Mouse (Mus musculus) hematopoietic stem cell, adult 5-6 weeks (primary cell): ENCODE data around the gene Cryz. TPM values are rescaled to one million over a fixed set of nuclear protein-coding genes. Genes with fewer than 3 reads are reported as not detected.
"Not testable (repeated sequence)": the region's sequence is repeated elsewhere in the genome, so short reads cannot be mapped to it uniquely, and the experiment has no call there.

Source experiments
- ATAC-seq, 2 experiments: fragments of 125-278 bp in 1 of 2; replicated peaks in 1 of 2; 2 replicates each; pipeline ENCODE4 v1.8.0; 2016 to 2017; ENCODE audit warnings: inconsistent platforms in 2 of 2, mild to moderate bottlenecking in 2 of 2, moderate number of reproducible peaks in 2 of 2, low read depth in 1 of 2, moderate TSS enrichment in 1 of 2; ENCODE audit not compliant: low FRiP score in 2 of 2, poor library complexity in 2 of 2, severe bottlenecking in 2 of 2, insufficient read depth in 1 of 2, low TSS enrichment in 1 of 2
- total RNA-seq: library from RNA; stranded (forward); fragments of 172-1452, 232-1000 nt; gene quantifications from 2 replicates; pipeline ENCODE4 v1.2.3, GENCODE M21; 2017

The Cryz gene
- total RNA-seq, 1 experiment from 2014 or later, result 3.0 TPM

GRCm38 (mm10) chr3:154596934-154597554 is 533 bp downstream of the Cryz start, which contains the start of gene Tyw3:
Gene Tyw3 (minus strand): TSS chr3:154597104.
- ATAC-seq, result peak; percentile 93 to 96

- no peak for ATAC-seq
Observed at GRCm38 (mm10) chr3:154597561-154597960, 1.1 kb downstream of the Cryz start.

DNA sequence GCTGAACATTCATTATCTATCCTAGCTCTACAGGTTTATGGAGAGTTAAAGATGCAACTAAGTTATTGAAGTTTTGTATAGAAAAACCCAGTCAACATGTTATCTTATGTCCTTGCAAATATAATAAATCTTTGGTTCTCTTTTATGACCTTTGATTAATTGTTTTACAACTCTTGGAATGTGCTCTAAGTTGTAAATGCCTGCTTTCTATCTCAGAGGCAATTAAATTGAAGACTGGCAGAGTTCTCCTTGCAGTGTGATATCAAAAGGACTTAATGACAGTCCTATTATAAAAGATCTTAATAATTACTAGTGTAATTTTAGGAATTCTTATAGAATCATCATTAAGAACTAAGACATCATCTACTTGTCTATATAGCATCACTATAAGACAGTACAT is 5.6 kb downstream of the Cryz start:
- no peak for ATAC-seq

GRCm38 (mm10) chr3:154604871-154605270 is 8.4 kb downstream of the Cryz start:
- ATAC-seq, result no peak

DNA sequence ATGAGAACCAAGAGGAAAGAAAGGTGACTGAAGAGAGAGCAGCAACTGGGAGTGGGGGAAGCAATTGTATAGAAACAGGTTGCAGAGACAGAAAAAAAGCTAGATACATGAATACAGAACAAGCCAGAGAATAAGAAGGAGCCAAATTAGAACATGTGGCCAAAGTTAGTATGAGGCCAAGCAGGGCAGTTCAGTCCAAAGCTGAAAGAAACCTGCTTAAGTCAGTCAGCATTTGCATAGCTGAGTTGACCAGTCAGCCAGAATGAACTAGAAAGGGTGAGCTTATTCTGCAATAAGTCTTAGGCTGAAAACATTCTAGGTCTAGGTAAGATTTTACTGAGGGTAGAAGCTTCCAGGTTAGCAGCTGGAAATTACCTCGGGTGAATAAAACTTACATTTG is 11.4 kb downstream of the Cryz start:
- no peak for ATAC-seq

DNA sequence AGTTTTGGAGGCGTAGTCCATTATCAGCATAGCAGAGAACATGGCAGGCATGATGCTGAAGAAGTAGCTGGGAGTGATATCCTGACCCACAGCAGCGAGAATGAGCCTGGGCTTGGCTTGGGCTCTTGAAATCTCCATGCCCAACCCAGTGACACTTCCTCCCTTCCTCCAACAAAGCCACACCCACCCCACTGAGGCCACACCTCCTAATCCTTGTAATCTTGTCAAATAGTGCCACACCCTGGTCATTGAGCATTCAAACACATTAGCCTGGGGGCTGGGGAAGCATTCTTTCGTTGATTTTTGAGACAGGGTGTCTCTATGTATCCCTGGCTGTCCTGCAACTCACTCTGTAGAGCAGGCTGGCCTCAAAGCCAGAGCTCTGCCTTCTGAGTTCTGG is 15.4 kb downstream of the Cryz start:
- ATAC-seq, result no peak

DNA sequence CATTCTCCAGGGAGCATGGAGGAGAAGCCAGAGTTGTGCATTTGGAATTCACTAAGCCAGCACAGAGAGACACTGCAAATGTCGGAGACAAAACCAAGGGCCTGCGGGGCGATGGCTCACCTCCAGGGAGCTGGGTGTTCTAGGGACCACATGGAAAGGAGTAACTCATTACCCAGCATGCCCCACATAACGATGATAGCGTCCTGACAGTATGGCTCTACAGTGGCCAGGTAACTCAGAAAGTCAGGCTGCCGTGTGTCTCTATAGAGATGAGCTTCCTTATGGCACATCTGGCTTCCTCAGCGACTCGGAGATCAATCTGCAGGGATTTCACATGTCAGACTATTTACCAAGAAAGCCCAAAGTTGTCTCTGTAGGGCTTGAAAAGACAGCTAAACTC is 18.3 kb downstream of the Cryz start:
- ATAC-seq, result no peak

DNA sequence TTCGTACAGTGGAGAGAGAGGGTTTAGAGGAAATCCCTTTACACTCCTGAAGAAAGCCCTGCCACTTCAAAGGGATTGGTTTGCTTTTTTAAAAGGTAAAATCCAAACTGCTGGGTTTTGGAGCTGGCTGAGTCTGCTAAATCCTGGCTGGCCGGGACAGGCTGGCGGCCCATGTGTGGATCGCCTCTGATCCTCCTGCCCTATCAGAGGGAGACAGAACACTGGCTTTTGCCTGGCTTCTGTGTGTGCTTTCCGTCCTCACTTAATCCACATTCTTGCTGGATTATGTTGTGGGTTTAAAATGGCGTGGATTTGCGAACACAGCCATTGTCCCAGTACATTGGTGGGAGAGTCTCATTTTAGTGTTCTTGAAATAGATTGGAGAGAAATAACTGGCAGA is 18.8 kb downstream of the Cryz start:
- no peak for ATAC-seq

GRCm38 (mm10) chr3:154616106-154616505 is 19.6 kb downstream of the Cryz start:
- ATAC-seq, result no peak

- ATAC-seq, result 0 out of 4 replicates have a peak, but pooled peaks of 1 of the 2 experiments have one; percentile 25
Observed at GRCm38 (mm10) chr3:154628284-154628683, 31.8 kb downstream of the Cryz start.

DNA sequence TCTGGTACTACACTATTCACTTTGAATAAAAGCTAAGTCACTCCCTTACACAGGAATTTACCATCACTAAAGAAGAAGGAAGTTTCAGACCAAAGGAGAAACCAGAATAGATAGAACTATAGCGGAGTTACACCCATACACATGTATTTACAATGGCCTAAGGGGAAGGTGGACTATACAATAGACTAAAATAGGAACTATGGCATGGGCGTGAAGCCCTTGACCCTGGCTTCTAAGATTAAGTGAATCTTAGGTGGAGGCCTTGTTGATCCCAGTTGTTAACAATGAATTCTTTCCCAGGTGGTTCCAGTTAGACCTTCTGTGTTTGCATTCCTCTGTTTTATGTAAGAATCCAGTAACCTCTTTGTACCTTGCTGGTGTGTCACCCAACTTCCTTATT is 34.8 kb downstream of the Cryz start:
- ATAC-seq, result not testable (repeated sequence)

GRCm38 (mm10) chr3:154633091-154633490 is 36.6 kb downstream of the Cryz start:
- no peak for ATAC-seq

DNA sequence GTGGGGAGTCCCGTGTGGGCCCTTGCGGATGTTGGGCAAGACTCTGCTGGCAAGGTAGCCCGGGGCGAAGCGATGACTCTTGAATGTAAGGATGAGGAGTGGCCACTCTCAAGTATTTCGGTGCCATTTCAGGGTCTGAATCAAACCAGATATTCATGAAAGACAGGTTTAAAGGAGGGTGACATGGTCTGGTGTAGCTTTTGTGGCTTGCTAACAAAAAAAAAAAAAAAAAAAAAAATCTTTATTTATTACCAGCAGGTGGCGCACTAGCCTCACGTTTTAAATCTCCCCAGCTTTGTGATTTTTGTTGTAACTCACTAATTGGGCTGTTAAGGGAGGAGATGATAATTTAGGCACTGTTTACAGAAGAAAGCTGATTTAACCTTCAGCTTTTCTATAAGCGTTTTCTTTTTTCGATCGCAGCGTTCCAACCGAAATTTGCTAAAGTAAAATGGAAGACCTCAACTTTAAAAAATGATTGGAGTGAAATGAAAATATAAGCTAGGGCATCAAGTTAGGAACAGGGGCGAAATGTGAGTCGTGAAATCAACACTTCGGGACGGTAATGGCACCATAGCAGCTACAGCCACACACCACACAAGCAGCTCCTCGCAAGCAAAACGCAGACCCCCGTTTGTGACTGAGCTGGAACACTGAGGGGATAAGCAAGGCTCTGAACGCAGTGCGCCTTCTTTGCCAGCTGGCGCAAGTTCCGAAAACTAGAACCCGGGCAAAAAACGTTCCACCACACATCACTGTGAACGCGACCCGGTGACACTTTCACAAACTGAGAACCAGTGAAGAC is 50.3 kb downstream of the Cryz start:
- ATAC-seq, result peak in 1 of 2 experiments; percentile 49; a peak in 3 of 4 replicates

DNA sequence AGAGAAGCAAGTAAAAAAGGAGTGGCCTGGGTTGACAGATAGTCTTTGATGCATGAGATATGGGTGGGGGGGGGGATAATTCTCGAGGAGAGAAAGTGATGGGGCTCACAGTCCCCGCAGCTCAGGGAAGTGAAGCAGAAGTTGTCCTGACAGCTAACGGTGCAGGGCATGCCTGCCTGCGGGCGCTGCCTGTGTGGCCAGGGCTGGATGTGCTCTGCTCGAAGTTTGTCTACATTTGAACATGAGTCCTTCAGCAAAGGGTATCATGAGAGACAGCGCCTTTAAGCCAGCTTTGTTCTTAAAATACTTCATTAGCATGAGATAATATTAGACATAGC is 50.9 kb downstream of the Cryz start:
- ATAC-seq, result 0 out of 4 replicates have a peak, but pooled peaks of 1 of the 2 experiments have one; percentile 2

- no peak for ATAC-seq
Observed at GRCm38 (mm10) chr3:154649411-154650285, 53.1 kb downstream of the Cryz start.

- no peak for ATAC-seq
Observed at GRCm38 (mm10) chr3:154651192-154651821, 54.8 kb downstream of the Cryz start.

DNA sequence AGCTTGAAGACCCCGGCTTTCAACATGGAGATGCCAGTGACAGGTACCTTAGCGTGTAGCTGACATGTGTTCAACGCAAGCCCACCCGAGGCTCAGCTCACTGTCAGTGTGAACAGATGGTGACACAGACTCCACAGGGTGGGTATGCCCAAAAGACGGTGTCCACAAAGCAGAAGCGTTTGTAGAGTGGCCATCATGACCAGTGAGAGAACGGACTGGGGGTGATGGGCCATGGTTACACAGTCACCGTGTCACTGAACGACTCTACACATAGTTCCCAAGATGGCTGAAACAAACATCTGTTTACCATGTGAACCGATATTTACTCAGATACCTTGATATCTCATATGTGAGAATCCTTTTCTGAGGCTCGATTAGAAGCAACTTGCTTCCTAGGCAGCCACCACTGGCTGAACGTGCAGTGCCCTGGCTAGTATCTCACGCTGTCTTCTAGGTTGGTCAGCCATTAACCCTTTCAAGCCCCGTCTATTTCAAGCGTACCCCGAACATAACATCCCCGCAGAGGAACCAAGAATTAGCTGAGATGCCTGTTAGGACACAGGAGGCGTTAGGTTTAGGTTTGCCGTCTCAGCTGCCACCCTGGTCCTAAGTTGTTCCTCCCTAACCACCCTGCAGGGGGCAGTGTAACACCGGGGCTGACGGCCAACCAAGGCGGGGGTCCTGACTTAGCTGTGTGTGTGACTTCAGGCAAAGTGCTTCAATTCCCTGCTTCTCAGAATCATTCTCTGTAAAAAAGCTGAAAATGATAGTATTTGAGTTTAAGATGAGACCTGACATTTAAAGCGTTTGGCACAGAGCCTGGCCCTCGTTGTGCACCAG is 56.3 kb downstream of the Cryz start:
- ATAC-seq, result peak; percentile 49 to 68; a peak in 3 of 4 replicates
